Mouse (Mus musculus) small intestine, adult 2 months (tissue): Measurements from ENCODE around the gene Tdp2.

ENCODE experiments used
- CTCF ChIP-seq: fragments of 200-500 bp; IDR thresholded peaks from 2 replicates; pipeline ENCODE4 v1.5.1; 2012; ENCODE audit warnings: low read depth, mild to moderate bottlenecking, control low read depth, inconsistent platforms, low read length, moderate library complexity, mixed read lengths; ENCODE audit not compliant: insufficient replicate concordance, insufficient read length; ENCODE audit errors: extremely low read depth
- POLR2A ChIP-seq: fragments of 200-500 bp; IDR thresholded peaks from 2 replicates; pipeline ENCODE4 v1.6.1; 2012; ENCODE audit warnings: low read depth, mild to moderate bottlenecking, control low read depth, inconsistent platforms, low read length, moderate library complexity

DNA sequence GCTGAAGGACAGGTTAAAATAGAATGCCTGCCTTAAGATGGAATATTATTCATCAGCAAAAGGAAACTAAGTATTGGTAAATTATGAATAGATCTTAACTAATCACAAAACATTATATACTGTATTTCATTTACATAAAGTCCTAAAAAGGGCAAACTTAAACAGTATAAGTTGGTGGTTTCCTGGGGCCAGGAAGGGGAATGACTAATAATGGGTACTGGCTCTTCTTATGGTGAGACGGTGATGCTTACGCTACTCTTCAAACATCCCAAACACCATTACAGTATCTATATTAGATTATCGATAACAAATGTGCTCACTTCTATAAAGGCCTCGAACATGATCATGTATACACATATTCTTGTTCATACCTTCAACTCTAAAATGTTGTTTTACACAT is 32.8 kb upstream of the Tdp2 start:
- TF ChIP-seq CTCF (no peak), POLR2A (no peak)
